Mouse (Mus musculus) spleen, adult 2 months (tissue): ENCODE measurements at regions not wholly inside any gene's neighbourhood (a gene's known extent, or its start where the extent isn't known, plus 50 kb on each side); places are given as distances from the start of the nearest gene placed in this dataset.

Source experiments
- CTCF ChIP-seq: fragments of 200-500 bp; IDR thresholded peaks from 2 replicates; pipeline ENCODE4 v1.5.1; 2011; ENCODE audit warnings: mild to moderate bottlenecking, inconsistent platforms; ENCODE audit not compliant: insufficient read depth, insufficient read length, insufficient replicate concordance; ENCODE audit errors: extremely low read depth
- POLR2A ChIP-seq: fragments of 200-500 bp; IDR thresholded peaks from 2 replicates; pipeline ENCODE4 v1.6.1; 2011; ENCODE audit warnings: low read depth, low read length, inconsistent platforms

GRCm38 (mm10) chr15:36689881-36690280 lies 317.7 kb downstream of the Zfp706 start:
- no peak for TF ChIP-seq CTCF
- no peak for TF ChIP-seq POLR2A
